Mouse (Mus musculus): ENCODE results near the gene Gm42688.

DNA sequence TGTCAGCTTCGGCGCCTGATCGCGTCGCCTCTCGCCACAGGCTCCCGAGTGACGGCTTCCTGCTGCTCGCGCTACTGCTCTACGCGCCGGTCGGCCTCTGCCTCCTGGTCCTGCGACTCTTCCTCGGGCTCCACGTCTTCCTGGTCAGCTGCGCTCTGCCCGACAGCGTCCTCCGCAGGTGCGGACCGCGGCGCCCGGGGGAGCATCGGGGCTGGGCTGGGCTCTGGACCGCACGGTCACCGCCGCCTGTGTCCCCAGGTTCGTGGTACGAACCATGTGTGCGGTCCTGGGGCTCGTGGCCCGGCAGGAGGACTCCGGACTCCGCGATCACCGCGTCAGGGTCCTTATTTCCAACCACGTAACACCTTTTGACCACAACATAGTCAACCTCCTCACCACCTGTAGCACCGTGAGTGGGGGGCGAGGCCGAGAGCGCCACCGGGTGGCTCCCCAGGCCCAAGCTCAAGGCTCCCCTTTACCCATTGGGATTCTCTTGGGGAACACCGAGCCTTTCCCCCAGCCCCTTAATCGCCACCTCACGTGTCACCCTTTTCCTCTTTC, 46.5 kb upstream of the Gm42688 start, which contains the start of gene Htra2:
- TF ChIP-seq CTCF (IDR thresholded peaks at IDR 0.05; ENCODE audit: low read depth) (peak; percentile 65), EP300 (optimal IDR thresholded peaks at IDR 0.05) (no peak)

All from stomach, postnatal 0 days (tissue).